Mouse (Mus musculus): ENCODE measurements around the gene Eif1ad. TPM values are rescaled to one million over a fixed set of nuclear protein-coding genes. Genes with fewer than 3 reads are reported as not detected.

Gene Eif1ad
- polyA plus RNA-seq (2014; fragmentation: Nextera tagmentation; extraction: Ambion mirVana): 38.7 and 41.6 TPM in 2 replicates

- Histone ChIP-seq H3K9ac (replicated peaks; ENCODE audit: low read depth, low read length) (peak within 1 kb of the TSS; percentile 76), H3K4me3 (ENCODE audit: low read depth, low read length) (peak within 1 kb of the TSS; percentile 94), H3K4me1 (ENCODE audit: control insufficient read depth, insufficient read depth, low read length) (peaks cover 15% of the 10 kb centered on the region), H3K27ac (ENCODE audit: low read depth, low read length) (peak within 1 kb of the TSS; percentile 91), H3K9me3 (ENCODE audit: control insufficient read depth, low read length) (no peaks in the 10 kb centered on the region), H3K4me2 (ENCODE audit: low read depth, low read length) (peak within 1 kb of the TSS; percentile 71), H3K27me3 (ENCODE audit: control insufficient read depth, insufficient read depth, low read length) (no peaks in the 10 kb centered on the region), H3K36me3 (ENCODE audit: control insufficient read depth, insufficient read depth, low read length) (peaks cover 16% of the 10 kb centered on the region)
- peak; percentile 97 for ATAC-seq (ENCODE audit: low read depth)
- under 1% methylated on average over 87 of the region's 92 CpGs for WGBS
These were observed at the start of gene Eif1ad for GRCm38 (mm10) chr19:5366175-5367052. TSS of gene Eif1ad (plus strand) at chr19:5366741.

GRCm38 (mm10) chr19:5323801-5324200 is 42.7 kb upstream of the Eif1ad start:
- Histone ChIP-seq H3K27ac (ENCODE audit: low read depth, low read length) (no peak overlapping the region), H3K9ac (replicated peaks; ENCODE audit: low read depth, low read length) (no peak overlapping the region), H3K4me1 (ENCODE audit: control insufficient read depth, insufficient read depth, low read length) (no peaks in the 10 kb centered on the region), H3K4me2 (ENCODE audit: low read depth, low read length) (no peak overlapping the region), H3K36me3 (ENCODE audit: control insufficient read depth, insufficient read depth, low read length) (no peaks in the 10 kb centered on the region), H3K27me3 (ENCODE audit: control insufficient read depth, insufficient read depth, low read length) (no peaks in the 10 kb centered on the region), H3K9me3 (ENCODE audit: control insufficient read depth, low read length) (no peaks in the 10 kb centered on the region), H3K4me3 (ENCODE audit: low read depth, low read length) (no peak overlapping the region)
- WGBS: 72% methylated on average over 17 of the region's 17 CpGs
- ATAC-seq (ENCODE audit: low read depth): no peak

DNA sequence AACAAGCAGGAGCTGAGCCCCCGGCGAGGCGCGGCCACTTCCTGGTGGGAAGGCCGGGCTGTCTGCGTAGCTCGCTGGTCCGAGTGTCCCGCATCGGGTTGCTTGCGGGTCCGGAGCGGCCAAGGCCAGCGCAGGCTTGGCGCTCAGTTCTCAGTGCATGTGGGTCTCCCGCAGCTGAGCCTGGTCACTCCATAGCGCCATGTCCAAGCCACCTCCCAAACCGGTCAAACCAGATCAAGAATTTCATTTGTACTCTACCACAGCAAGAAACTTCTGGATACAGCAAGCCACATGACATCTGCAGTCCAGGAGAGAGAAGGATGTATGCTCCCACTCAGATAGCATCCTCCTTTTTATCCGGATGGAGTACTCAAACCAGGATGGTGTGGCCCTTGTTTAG is 38.6 kb upstream of the Eif1ad start:
- Histone ChIP-seq H3K9me3 (ENCODE audit: control insufficient read depth, low read length) (no peaks in the 10 kb centered on the region), H3K27ac (ENCODE audit: low read depth, low read length) (no peak overlapping the region), H3K4me2 (ENCODE audit: low read depth, low read length) (no peak overlapping the region), H3K4me3 (ENCODE audit: low read depth, low read length) (no peak overlapping the region), H3K36me3 (ENCODE audit: control insufficient read depth, insufficient read depth, low read length) (no peaks in the 10 kb centered on the region), H3K27me3 (ENCODE audit: control insufficient read depth, insufficient read depth, low read length) (no peaks in the 10 kb centered on the region), H3K9ac (replicated peaks; ENCODE audit: low read depth, low read length) (no peak overlapping the region), H3K4me1 (ENCODE audit: control insufficient read depth, insufficient read depth, low read length) (no peaks in the 10 kb centered on the region)
- WGBS: 73% methylated on average over 19 of the region's 19 CpGs
- no peak for ATAC-seq (ENCODE audit: low read depth)

- H3K27ac ChIP-seq (ENCODE audit: low read depth, low read length): no peak overlapping the region
- no peak overlapping the region for H3K4me2 ChIP-seq (ENCODE audit: low read depth, low read length)
- H3K27me3 ChIP-seq (ENCODE audit: control insufficient read depth, insufficient read depth, low read length): no peaks in the 10 kb centered on the region
- no peaks in the 10 kb centered on the region for H3K9me3 ChIP-seq (ENCODE audit: control insufficient read depth, low read length)
- 83% methylated on average over 5 of the region's 5 CpGs for WGBS
- no peak overlapping the region for H3K4me3 ChIP-seq (ENCODE audit: low read depth, low read length)
- no peaks in the 10 kb centered on the region for H3K4me1 ChIP-seq (ENCODE audit: control insufficient read depth, insufficient read depth, low read length)
- H3K36me3 ChIP-seq (ENCODE audit: control insufficient read depth, insufficient read depth, low read length): no peaks in the 10 kb centered on the region
- ATAC-seq (ENCODE audit: low read depth): no peak
- H3K9ac ChIP-seq (replicated peaks; ENCODE audit: low read depth, low read length): no peak overlapping the region
These were observed 31.8 kb upstream of the Eif1ad start for GRCm38 (mm10) chr19:5334741-5335140.

DNA sequence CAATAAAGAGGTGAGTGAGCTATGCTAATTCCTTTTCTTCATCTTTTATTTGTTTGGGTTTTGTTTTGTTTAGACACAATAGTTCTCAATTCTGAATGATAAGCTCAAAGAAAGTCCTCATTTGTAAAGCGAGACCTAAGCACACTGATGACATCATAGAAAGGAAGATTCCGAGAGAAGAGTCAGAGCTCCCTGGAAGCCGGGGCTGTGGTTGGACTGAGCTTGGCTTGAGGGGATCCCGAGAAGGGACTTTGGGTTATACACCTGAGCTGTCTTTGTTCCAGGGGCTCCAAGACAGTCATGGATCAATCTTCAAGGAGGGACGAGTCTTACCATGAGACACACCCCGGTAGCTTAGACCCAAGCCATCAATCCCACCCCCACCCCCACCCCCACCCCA is 31.1 kb upstream of the Eif1ad start, which contains the start of gene Catsper1:
Gene Catsper1, plus strand, starts transcription at position 301 of the 400 bp plus-strand sequence.
- Histone ChIP-seq H3K4me3 (ENCODE audit: low read depth, low read length) (no peak within 1 kb of the TSS), H3K4me1 (ENCODE audit: control insufficient read depth, insufficient read depth, low read length) (no peaks in the 10 kb centered on the region), H3K4me2 (ENCODE audit: low read depth, low read length) (no peak within 1 kb of the TSS), H3K27ac (ENCODE audit: low read depth, low read length) (no peak within 1 kb of the TSS), H3K9ac (replicated peaks; ENCODE audit: low read depth, low read length) (no peak within 1 kb of the TSS), H3K9me3 (ENCODE audit: control insufficient read depth, low read length) (no peaks in the 10 kb centered on the region), H3K36me3 (ENCODE audit: control insufficient read depth, insufficient read depth, low read length) (no peaks in the 10 kb centered on the region), H3K27me3 (ENCODE audit: control insufficient read depth, insufficient read depth, low read length) (no peaks in the 10 kb centered on the region)
- WGBS: 89% methylated on average over 6 of the region's 6 CpGs
- ATAC-seq (ENCODE audit: low read depth): no peak

- Histone ChIP-seq H3K4me3 (ENCODE audit: low read depth, low read length) (no peak overlapping the region), H3K4me2 (ENCODE audit: low read depth, low read length) (no peak overlapping the region), H3K27ac (ENCODE audit: low read depth, low read length) (no peak overlapping the region), H3K9me3 (ENCODE audit: control insufficient read depth, low read length) (no peaks in the 10 kb centered on the region), H3K36me3 (ENCODE audit: control insufficient read depth, insufficient read depth, low read length) (no peaks in the 10 kb centered on the region), H3K9ac (replicated peaks; ENCODE audit: low read depth, low read length) (no peak overlapping the region), H3K4me1 (ENCODE audit: control insufficient read depth, insufficient read depth, low read length) (no peaks in the 10 kb centered on the region), H3K27me3 (ENCODE audit: control insufficient read depth, insufficient read depth, low read length) (no peaks in the 10 kb centered on the region)
- 21% methylated on average over 5 of the region's 5 CpGs for WGBS
- no peak for ATAC-seq (ENCODE audit: low read depth)
These were observed 28.6 kb upstream of the Eif1ad start for GRCm38 (mm10) chr19:5337975-5338374.

DNA sequence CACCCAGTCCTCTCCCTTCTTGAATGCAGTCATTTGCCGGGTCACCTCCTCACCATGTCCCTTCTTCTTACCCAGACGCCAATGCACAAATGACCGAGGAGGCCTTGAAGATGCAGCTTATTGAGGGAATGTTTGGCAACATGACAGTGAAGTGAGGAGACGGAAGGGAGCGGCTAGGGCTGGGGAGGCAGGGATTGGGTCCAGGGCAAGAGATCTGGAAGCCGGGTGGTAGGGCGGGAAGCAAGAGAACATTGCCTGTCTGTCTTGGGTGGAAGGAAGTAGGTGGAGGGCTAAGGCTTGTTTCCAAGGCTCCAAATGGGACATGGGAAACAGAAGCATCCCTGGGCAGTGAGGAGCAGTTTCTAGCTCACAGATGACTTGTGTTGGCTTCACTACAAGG is 25.2 kb upstream of the Eif1ad start:
- no peak overlapping the region for H3K4me2 ChIP-seq (ENCODE audit: low read depth, low read length)
- no peak overlapping the region for H3K4me3 ChIP-seq (ENCODE audit: low read depth, low read length)
- H3K4me1 ChIP-seq (ENCODE audit: control insufficient read depth, insufficient read depth, low read length): no peaks in the 10 kb centered on the region
- H3K9ac ChIP-seq (replicated peaks; ENCODE audit: low read depth, low read length): no peak overlapping the region
- no peaks in the 10 kb centered on the region for H3K9me3 ChIP-seq (ENCODE audit: control insufficient read depth, low read length)
- no peaks in the 10 kb centered on the region for H3K36me3 ChIP-seq (ENCODE audit: control insufficient read depth, insufficient read depth, low read length)
- no peak for ATAC-seq (ENCODE audit: low read depth)
- no peak overlapping the region for H3K27ac ChIP-seq (ENCODE audit: low read depth, low read length)
- H3K27me3 ChIP-seq (ENCODE audit: control insufficient read depth, insufficient read depth, low read length): no peaks in the 10 kb centered on the region
- 92% methylated on average over 7 of the region's 7 CpGs for WGBS

DNA sequence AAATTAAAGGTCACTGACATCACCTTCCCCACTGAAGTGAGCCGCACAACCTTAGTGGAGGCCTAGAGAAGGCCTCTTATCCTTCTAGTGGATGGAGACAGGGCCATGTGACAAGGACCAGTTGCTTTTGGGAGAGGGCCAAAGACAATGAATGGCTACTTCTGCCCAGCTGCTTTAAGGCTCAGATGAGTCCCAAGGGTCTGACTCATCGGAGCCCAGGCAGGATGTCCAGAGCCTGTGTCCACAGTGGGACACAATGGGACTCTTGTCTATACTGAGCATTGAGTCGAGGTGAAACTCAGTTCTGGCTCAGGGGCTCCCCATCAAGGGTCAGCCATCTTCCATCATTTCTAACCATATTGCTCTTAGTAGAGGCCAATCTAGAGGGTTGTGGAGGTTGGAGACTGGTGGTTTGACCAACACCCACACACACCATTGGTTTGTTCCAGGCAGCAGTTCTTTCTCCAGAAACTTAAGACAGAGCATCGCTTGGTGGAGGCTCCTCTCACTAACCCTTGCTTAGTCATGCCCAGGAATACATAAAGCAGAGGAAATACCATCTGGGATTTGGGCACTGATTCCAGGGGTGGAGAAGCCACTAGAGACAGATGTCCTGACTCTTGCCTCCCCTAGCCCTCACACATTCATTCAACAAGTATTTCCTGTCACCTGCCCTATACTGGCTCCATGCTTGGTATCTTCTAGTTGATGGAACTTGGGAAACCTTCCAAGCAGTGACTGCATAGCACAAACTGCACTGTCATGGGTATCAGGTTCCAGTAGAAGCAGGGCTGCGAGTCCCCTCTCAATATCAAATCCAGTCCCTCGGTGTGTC is 21.0 kb upstream of the Eif1ad start:
- WGBS: 80% methylated on average over 6 of the region's 6 CpGs
- no peak for ATAC-seq (ENCODE audit: low read depth)
- H3K9me3 ChIP-seq (ENCODE audit: control insufficient read depth, low read length): no peaks in the 10 kb centered on the region
- no peak overlapping the region for H3K4me2 ChIP-seq (ENCODE audit: low read depth, low read length)
- no peak overlapping the region for H3K27ac ChIP-seq (ENCODE audit: low read depth, low read length)
- H3K9ac ChIP-seq (replicated peaks; ENCODE audit: low read depth, low read length): no peak overlapping the region
- H3K4me3 ChIP-seq (ENCODE audit: low read depth, low read length): no peak overlapping the region
- no peaks in the 10 kb centered on the region for H3K27me3 ChIP-seq (ENCODE audit: control insufficient read depth, insufficient read depth, low read length)
- H3K4me1 ChIP-seq (ENCODE audit: control insufficient read depth, insufficient read depth, low read length): no peaks in the 10 kb centered on the region
- no peaks in the 10 kb centered on the region for H3K36me3 ChIP-seq (ENCODE audit: control insufficient read depth, insufficient read depth, low read length)

DNA sequence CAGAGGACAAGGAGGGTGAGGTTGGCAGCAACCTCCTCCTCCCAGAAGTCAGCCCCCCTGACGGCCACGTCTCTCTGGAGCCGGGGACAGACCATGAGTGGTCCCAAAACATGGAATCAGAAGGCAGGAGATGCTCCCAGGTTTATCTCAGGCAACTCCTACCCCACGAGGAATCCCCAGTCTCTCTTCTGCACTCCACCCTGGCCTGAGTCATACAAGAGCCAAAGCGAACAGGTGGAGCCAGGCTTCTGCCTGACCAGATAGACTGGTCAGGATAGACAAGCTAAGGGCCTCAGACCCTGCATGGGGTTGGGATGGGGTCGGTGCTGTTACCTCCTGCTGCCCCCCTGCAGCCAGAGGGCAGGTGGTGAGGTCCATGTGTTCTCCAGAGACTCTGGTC is 18.5 kb upstream of the Eif1ad start:
- Histone ChIP-seq H3K9ac (replicated peaks; ENCODE audit: low read depth, low read length) (no peak overlapping the region), H3K4me1 (ENCODE audit: control insufficient read depth, insufficient read depth, low read length) (no peaks in the 10 kb centered on the region), H3K4me3 (ENCODE audit: low read depth, low read length) (no peak overlapping the region), H3K27ac (ENCODE audit: low read depth, low read length) (no peak overlapping the region), H3K9me3 (ENCODE audit: control insufficient read depth, low read length) (no peaks in the 10 kb centered on the region), H3K27me3 (ENCODE audit: control insufficient read depth, insufficient read depth, low read length) (no peaks in the 10 kb centered on the region), H3K4me2 (ENCODE audit: low read depth, low read length) (no peak overlapping the region), H3K36me3 (ENCODE audit: control insufficient read depth, insufficient read depth, low read length) (no peaks in the 10 kb centered on the region)
- 86% methylated on average over 6 of the region's 6 CpGs for WGBS
- ATAC-seq (ENCODE audit: low read depth): no peak

All from neural tube, embryonic 14.5 days (tissue).